Mouse (Mus musculus) lung, postnatal 0 days (tissue): Measurements from ENCODE around the gene Snph.

Experiments used
- CTCF ChIP-seq: IDR thresholded peaks from 2 replicates; pipeline ENCODE4 v1.5.1; 2016; ENCODE audit warnings: antibody characterized with exemption, mild to moderate bottlenecking
- EP300 ChIP-seq: IDR thresholded peaks from 2 replicates; pipeline ENCODE4 v1.6.1; 2016; ENCODE audit warnings: antibody characterized with exemption, mild to moderate bottlenecking, control low read depth

- TF ChIP-seq EP300 (no peak), CTCF (no peak)
Measured at GRCm38 (mm10) chr2:151564006-151564405, 68.4 kb downstream of the Snph start.
